Mouse (Mus musculus): ENCODE measurements around the gene Prkch.

Prkch gene

DNA sequence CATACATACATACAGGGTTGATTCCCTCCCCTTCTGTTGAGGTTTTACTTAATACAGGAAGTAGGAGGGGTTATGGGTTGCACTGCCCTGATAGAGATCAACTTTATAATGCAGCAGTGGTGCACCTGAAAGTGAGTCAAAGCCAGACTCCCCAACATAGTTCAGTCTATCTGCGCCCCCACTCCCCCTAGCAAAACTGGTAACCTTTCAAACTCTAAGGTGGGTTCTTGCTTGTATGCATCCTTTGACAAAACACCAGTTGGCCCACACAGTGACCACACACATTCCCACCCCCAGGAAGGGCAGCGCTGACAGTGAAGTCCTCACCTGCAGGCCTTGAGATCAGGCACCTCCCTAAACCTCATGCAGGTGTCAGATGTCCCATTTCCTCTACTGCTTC lies 135.9 kb downstream of the Prkch start:
- DNase-seq: no peak

DNA sequence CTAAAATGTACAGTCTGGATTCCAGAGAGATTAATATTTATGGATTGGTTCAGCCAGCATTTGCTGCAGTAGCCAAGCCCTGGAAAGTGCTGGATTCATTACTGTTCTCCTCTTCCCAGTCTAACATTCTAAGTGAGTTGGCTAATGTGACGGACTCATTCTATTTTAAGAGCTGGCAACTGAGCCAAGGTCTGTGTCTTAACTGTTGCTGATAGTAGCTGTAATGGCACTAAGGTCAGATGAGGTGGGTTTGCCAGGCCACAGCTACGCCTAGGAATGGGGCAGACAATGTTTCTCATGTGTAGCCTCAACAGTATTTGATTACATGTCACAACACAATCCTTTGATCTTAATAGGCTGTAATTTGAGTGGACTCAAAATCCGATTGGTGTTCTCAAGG lies 137.5 kb downstream of the Prkch start:
- no peak for DNase-seq

DNA sequence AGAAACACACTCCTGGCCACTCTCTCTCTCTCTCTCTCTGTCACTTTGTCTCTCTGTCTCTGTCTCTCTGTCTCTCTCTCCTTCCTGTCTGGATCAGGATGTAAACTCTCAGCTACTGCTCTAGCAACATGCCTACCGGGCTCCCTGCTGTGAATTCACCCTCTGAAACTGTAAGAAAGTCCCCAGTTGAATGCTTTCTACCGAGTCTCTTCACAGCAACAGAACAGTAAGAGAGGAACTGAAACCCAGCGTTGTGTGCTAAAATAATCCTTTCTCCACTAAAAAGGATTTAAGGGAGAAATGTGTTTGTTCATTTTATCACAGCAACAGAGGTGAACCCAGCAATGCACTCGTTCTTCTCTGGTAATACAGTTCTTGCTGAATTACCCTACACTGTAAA lies 138.5 kb downstream of the Prkch start:
- no peak for DNase-seq

DNA sequence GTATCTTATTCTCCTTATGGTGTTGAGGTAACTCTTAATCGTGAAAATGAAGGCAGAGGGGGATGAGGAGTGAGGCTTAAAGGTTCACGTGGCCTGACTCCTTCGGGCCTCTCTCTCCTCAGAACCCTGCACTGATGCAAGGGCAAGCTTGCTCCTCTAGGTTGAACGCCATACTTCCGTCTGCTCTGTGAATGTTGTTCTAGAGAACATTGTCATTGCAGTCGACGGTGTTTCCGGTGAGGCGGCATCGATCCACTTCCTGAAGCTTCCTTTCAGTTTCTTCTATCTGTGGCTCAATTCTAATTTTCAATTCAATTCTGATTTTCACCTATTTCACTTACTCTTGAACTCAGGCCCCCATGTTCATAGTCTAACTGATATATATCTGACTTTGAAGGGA lies 139.3 kb downstream of the Prkch start:
- no peak for DNase-seq

DNA sequence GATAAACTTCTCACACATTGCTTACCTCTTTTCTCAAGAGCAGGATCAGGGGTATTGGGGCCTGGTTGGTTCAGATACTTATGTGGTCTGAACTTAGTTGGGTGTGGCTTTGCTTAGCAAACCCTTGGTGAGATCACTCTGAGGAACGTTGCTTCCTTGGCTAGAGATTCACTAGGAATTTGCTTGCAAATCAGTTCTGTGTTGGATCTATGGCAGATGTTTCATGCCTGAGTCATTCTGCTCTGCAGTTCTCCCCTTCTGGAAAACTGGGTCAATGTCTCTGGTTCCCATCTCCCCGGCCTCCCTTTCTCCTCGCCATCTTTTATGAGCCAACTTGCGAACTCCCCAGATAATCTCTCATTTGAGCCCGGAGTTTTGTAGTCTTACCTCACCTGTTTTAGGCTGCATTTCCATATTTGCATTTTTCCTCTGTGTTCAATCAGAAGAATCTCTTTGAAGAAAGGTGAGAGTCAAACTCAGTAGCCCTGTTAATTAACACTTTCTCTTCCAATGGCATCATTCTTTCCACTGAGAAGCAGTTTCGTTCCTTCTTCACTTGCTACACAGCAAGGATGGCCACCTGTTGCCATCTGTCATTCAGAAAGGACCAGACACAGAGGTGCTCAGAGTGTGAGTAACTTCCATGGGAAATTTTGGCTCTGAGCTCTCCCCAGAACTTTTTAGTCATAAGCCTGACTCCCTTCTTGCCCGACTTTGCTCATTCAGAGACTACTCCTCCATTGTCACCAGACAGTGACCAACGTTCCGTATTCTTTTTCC lies 141.4 kb downstream of the Prkch start:
- DNase-seq: no peak

DNA sequence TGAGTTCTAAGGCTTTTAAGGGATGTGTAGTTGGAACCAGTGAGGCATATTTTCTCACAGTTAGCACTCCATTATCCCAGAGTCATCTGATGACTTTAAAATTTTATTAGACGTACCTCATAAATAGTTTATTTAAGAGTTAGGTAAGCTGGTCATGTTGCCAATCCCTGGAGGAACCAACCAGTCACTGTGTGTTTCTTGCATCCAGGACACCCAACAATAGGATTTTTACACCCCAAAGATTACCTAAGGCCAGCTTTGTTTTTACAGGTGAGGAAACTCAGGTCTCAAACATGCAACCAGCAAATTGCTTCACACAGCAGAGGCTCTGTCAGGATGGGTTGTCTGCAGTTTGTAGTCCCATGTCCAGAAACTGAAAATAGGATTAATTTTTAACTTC lies 142.4 kb downstream of the Prkch start:
- DNase-seq: no peak

DNA sequence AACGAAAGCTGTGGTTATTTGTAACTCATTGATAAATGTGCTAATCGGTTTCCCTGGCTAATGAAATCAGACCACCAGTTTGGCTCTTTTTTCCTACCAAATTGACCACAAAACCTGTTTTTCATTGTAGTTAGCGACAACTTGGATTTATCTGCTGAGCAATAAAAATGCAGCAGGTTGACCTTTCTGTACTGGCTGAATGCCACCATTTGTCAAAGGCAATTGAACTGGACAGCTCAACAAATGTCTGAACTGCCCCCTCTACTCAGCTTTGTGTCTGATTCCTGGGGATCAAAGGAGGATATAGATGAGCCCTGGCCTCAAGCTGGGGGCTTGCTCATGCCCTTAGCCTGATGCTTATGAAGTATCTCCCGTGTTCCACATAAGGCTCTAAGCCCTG lies 146.0 kb downstream of the Prkch start:
- DNase-seq: no peak

DNA sequence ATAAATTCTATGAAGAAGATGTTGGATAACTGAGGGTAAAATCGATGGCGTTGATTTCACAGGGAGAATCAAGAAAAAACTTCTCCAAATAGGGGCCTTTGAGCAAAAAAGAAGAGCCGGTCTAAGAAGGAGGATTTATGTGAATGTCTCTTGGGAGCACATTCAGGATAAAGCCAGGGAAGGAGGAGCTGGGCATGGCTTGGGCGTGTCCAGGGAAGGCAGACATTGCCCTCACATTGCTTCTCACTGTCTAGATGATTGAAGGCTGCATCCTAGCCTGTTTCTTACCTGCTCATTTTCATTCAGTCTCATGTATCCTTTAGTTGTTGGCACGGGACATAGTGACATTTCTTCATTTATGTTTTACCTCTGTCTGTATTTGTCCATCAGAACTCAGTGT lies 146.5 kb downstream of the Prkch start:
- no peak for DNase-seq

DNA sequence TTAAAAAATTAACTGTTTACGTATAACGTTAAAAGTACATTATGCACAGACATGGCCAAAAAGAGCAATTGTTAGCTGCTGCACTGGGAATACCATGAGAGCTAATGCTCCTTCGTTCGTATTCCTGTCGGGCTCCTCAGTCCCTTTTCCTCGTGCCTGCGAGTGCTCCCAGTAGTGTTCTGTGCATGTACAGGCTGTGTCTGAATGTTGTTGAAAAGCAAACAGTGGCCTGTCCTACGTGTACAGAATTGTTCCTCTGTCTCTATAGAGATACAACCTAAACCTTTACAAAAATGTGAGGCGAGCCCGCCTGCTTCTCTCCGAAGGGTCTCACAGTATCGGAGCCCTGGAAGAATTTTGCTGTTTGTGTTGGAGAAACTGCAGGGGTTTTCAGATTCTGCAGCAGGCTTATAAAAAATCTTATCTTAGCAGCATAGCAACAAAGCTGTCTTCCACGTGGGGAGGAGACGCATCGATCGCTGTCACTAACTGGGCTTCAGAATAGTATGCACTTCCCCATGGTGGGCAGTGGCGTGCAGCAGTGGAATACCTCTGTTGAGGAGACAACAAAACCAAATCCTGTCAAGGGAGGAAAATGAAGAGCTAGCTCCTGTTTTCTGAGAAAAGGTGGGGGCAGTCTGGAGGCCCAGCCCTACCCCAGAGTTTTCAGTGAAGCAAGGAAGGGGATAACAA lies 147.4 kb downstream of the Prkch start:
- DNase-seq: no peak

DNA sequence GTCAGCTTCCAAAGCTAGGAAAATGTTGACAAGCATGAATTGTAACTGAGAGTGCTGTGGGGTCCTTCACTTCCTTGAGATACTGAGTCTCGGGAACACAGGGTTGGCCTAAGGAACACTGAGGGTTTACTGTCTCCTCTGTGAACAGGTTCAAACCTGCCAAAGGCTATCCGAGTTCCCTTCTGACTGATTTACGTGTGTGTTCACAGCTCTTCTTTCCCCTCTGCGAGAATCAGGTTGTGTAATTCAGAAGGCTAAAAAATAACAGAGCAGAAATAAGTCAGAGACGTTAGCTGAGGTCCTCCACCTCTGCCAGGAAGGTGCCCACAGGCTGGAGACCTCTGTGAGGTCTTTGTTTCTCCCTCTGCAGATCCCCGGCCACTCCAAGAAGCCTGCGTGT lies 148.3 kb downstream of the Prkch start:
- no peak for DNase-seq

DNA sequence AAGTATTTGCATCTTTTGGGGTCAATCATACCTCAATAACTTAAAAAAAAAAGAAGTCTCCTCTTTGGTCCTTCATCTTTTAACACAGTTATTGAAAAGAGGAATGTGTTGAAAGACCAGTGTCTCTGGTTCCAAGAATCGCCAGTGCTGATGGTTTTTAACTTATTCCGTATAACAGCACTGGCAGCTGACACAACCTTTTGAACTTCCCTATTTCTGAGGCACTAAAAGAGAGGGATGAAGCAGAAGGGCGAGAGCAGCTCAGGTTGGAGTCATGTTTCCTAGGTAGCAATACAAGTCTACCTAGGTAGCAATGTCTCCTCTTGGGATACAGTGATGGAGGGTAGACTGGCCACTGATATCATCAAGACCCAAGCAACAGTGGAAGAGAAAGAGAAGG lies 152.3 kb downstream of the Prkch start:
- DNase-seq: no peak

DNA sequence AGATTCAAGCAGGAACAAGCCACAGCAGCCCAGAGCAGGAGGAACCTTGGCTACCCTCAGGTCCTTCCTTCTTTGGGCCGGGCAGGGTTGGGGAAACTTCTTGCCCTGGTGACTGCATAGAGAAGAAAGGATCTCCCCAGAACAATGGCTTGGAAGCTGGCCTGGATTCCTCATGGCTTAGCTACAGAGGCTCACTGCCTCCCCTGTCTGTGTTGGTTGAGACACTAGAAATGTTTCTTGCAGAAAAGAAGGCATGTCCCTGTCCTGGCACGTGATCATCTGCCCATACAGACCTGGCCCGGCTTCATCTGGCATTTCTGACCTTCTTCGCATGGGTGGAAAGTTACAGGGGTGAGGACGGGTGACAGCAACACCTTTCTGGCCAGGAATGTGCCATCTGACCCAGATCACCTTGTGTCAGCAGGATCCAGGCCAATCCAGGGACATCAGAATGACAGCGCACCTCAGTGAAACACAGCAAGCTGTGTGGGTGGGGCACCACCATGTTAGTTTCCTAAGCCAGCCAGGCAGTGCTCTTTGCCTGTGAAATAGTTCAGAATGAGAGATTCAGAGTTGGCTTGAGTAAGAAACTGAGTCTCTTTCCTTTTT lies 155.1 kb downstream of the Prkch start:
- no peak for DNase-seq

DNA sequence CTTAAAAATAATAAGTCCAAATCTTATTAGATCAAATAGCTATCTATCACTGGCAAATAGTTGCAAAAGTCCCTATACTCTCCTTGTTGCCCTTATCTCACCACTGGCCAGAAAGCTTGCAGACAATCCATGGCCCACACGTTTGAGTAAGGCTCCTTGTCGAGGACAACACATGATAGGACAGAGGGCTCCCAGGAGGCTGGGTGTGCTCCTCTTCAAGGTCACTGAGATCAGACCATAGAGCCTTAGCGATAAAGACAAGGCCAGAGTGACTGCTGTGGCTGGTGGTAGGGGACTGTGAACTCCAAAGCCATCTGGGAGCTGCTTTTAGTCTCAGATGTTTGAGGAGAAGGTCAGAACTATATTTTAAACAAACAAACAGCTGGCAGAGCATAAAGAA lies 158.0 kb downstream of the Prkch start:
- no peak for DNase-seq

DNA sequence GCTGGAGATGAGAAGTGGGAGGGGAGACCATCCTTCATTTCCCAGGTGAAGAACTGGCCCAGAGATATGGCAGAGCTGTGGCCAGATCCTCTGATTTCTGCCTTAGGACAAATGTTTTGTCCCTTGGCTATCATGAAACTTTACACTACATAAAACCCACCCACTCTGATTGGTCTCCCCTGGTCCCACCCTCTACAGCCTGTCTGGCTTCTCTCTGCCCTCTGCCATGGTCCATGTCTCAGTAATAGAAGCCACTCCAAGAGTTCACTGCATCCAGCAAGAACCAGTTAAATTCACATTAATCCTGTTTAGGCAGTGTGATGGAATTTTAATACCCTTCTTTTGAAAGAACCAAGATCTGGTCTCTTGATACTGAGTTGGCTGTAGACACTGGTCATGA lies 158.5 kb downstream of the Prkch start:
- no peak for DNase-seq

DNA sequence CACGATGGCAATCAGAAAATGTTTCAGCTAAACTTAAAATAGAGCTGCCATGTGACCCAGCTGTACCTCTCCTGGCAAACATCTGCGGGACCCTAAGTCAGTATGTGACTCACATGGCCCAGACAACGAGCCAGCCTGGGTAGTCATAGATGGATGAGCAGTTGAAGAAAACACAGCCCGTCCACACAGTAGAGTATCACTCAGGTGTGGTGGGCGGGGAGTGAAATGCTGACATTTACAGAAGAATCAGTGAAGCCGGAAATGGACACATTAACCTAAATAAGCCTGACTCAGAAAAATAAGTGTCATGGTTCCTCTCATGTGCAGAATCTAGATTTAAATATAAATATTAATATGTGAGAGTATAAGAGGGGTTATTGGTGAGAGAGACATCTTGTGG lies 161.5 kb downstream of the Prkch start:
- DNase-seq: no peak

DNA sequence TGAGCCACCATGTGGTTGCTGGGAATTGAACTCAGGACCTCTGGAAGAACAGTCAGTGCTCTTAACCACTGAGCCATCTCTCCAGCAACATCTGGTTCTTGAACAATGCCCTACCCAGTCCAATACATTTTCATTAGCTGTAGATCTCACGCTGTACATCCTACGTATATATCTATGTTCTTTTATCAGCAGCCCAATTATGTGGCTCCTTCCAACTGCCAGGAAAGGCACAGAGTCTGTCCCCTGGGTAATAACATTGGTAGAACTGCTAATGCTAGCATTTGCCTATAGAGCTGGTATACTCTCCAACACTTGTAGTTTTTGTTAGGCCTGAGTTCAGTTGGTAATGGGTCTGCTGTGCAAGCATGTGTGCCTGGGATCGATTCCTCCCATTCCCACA lies 163.8 kb downstream of the Prkch start:
- DNase-seq: no peak

DNA sequence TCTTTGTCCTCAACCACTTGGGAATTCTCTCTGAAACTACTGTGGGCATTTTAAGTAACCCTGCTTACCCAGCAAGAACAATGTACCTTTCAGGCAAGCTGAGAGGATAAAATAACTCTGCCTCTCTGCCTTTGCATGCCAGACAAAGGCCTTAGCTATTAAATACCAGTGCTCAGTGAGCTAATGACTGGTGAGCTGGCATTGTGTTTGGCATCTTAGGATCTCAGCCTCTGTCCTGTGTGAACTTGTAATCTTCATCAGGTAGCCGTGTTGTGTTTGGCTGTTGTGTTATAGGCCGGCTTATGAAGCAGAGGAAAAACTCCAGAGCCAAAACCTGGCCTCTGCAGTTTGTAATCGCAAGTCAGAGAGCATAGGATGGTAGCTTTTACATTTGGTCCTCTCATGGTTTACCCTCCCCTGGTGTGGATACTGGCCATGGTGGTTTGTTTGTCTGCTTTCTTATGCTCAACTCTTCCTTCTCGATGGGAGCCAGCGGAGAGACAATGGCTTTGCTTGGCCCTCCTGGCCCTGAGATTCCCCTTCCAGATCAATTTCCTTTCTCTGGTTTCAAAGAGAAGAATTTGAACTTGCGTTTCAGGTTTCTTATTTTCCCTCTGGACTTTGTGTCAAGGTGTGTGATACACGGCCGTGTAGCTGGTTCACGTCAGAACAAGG lies 170.0 kb downstream of the Prkch start:
- no peak for DNase-seq

DNA sequence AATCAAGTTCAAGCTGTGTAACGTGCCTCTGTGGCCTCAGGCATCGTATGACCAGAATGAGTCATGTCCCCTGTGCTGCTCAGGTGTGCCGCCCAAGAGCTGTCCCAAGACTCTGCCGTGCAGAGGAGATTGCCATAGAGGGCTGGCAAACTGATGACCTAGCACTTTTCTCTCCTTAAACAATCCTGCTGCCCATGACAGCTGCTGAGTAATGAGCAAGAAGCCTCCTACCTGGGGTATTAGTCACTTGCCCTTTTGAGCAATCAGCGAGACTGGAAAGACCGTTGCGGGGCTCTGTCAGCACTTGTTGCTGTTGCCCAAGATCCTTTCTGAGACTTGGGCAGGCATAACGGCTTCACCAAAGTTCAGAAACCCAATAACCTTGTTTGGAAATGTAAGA lies 171.1 kb downstream of the Prkch start:
- no peak for DNase-seq

DNA sequence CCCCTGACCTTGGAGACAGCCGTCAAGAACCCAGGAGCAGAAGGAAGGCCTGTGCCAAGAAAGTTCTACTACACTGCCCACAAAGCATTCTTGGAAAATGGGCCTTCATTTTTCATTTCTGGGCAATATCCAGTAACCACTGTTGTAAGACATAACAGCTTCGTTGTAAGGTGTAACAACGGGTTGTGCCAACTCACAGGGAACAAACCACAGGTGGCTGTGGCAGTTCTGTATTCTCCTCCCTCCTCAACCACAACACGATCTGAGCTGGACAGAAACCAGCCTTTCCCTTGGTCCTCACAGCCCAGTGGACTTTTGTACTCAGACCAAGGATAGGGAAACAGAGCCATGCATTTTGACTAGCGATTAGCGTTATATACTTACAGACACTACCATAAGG lies 171.9 kb downstream of the Prkch start:
- DNase-seq: no peak

DNA sequence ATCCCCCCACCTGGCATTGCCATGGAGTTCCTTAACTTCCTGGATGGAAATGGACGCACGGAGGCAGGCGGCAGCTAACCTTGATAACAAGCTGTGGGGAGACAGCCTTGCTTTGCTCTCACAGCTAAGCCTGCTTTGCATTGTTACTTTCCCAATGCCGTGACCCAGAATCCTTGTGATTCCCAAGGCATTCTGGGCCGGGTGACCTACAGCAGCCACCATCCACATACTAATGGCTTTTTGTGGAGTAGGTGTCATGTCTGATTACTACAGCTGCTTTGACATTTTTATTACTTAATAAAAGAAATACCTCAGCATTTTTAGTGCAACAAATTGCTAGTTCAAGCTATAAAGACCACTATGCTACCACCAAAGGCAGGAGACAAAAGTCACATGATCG lies 177.4 kb downstream of the Prkch start:
- DNase-seq: no peak

DNA sequence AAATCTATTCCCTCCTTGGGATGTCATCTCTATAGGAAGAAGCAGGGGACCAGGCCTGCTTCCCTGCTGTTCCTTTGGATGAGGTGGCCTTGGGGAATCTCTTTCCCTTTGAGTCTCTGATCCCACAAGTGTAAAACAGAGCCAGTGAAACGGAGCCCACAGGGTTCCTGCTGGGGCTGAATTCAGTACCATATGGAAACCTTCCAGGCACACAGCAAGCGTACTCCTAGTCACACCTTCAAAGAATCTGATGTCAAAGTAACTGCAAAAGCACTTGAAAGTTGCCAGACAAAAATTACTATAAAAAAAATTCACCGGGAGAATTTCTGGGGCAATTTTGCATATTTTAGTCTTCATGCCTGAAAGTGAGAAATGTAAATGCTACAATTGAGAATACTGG lies 178.2 kb downstream of the Prkch start:
- DNase-seq: no peak

DNA sequence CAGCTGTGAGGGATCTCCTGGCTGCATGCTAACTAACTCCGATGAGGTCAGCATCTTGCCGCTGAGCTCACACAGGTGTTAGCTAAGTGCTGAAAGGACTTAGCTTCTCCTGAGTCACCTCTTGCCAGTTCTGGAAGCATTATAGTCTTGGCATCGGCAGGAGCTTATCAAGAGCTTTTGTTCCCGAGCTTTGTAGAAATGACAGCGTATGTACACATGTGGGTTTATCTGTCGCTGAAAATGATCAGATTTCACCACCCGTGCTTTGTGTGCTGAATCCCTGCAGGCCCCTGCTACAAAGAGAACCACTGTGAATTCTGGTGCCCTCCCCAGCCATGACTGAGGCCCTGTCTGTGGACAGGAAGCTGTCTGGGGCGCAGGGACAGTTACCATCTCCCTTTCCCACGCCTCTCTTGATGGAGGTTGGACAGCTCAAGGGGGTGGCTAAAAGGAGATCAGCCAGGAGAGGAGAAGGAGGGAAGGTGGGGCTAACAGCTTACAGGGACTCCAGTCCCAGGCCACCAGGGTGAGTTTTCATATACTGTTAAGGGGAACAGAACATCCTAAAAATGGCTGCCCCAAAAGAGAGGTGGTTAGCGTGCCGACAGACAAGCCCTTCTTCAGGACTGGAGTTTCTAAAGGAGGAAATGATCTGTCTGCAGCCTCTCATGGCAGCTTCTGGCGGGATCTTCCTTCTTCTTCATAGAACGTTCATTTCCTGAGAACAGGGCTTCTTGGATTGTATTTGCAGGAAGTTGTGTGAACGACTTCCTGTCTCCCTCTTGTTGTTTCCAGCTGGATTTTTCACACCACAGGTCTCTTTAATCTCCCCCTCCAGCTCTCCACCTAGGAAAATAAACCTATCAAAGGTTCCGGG lies 180.3 kb downstream of the Prkch start:
- DNase-seq: no peak

DNA sequence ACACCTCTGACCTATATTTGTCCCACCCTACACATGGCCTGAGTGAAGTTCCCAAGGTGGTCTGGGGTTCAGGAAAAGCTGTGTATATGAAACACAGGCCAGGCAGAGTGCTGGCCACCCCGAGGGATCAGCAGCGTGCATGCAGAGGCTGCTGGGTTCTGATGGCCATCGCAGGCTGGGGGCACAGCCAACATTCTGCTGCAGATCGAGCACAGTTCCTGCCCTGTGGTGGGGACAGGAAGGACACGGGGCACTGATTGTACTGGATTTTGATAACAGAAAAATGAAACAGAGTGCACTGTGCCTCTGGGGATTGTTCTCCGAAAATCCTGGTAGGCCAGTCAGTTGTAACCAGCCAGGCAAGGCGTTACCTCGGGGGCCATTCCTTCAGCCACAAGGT lies 181.6 kb downstream of the Prkch start:
- DNase-seq: peak in 1 of 2 experiments; percentile 12
